Mouse (Mus musculus) midbrain, embryonic 10.5 days (tissue): ENCODE measurements around the gene Acoxl. TPM values are rescaled to one million over a fixed set of nuclear protein-coding genes. Genes with fewer than 3 reads are reported as not detected.

Source experiments
- DNase-seq: peaks from one replicate; pipeline ENCODE4 v3.0.0-alpha.2; 2017; ENCODE audit warnings: low spot score
- H3K27ac ChIP-seq: fragments of 300-500 bp; sonication (generic); replicated peaks from 2 replicates; pipeline ENCODE4 v1.5.1; 2016; ENCODE audit warnings: mild to moderate bottlenecking
- H3K27me3 ChIP-seq: fragments of 300-500 bp; sonication (generic); 2 replicates; pipeline ENCODE4 v1.6.1; 2016; ENCODE audit warnings: low read depth, mild to moderate bottlenecking; ENCODE audit not compliant: poor library complexity, severe bottlenecking
- H3K36me3 ChIP-seq: fragments of 300-500 bp; sonication (generic); 2 replicates; pipeline ENCODE4 v1.6.1; 2016; ENCODE audit warnings: mild to moderate bottlenecking, moderate library complexity
- H3K4me1 ChIP-seq: fragments of 300-500 bp; sonication (generic); 2 replicates; pipeline ENCODE4 v1.6.1; 2016
- H3K4me3 ChIP-seq: fragments of 300-500 bp; sonication (generic); 2 replicates; pipeline ENCODE4 v1.5.1; 2016; ENCODE audit warnings: mild to moderate bottlenecking, moderate library complexity
- H3K9me3 ChIP-seq: fragments of 300-500 bp; sonication (generic); replicated peaks from 2 replicates; pipeline ENCODE4 v1.6.1; 2016; ENCODE audit warnings: mild to moderate bottlenecking
- WGBS: fragments of 180-500 bp; shearing (Covaris S2); methylation state at CpG from one replicate; pipeline ENCODE4 v1.1.7; 2016; 5-methylcytosine and 5-hydroxymethylcytosine counted together
- polyA plus RNA-seq: library from polyadenylated mRNA; unstranded; fragments of >200 nt; fragmentation: Nextera tagmentation; extraction: Ambion mirVana; gene quantifications from 2 replicates; pipeline ENCODE4 v1.2.1, GENCODE M21; 2016

Acoxl gene
- polyA plus RNA-seq, 1 experiment from 2014 or later = 0.05 TPM

DNA sequence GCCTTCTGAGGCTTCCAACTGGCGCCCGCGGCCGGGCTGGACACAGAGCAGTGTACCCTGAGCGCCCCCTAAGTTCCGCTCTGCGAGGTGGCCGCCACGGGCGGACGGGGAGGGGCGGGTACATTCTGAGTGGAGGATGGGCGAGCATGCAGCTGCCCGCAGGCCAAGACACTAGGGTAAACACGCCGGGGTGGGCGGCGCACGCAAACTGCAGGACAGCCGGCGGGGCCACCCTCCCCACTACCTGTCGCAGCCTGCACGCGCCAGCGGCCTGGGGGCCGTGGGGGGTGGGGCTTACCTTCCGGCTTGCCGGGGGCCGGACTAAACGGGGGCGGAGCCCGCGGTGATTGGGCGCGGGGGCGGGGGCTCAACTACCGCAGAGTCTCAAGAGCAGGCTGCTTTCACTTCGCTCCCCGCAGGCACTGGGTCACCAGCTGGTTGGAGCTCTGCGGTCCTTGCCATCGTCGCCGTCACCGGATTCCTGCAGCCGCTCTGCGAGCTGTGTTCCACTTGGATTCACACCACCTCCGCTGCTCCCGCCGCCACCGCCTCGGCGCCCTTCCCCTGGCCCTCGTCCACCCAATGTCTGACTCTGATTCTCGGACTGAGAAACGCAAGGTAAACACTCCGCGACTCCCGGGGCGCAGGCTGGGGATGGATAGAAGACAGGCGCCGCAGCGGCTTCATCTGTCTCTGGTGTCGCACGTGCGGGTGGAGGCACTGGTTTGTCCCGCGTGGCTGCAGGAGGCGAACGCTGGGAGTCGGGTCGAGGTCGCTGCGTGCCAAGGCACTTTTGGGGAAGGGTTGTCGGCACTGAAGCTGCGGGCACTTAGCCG is 287.2 kb downstream of the Acoxl start, which contains the start of gene Bcl2l11:
Gene Bcl2l11 (plus strand): TSS at position 404 of the 836 bp plus-strand sequence.
- WGBS = under 1% methylated on average over 76 of the region's 76 CpGs
- peaks cover 75% of the 10 kb centered on the region for H3K4me1 ChIP-seq
- H3K27ac ChIP-seq = peak within 1 kb of the TSS; percentile 94
- H3K36me3 ChIP-seq = peaks cover 23% of the 10 kb centered on the region
- peak; percentile 98 for DNase-seq
- peaks cover 43% of the 10 kb centered on the region for H3K27me3 ChIP-seq
- no peaks in the 10 kb centered on the region for H3K9me3 ChIP-seq
- H3K4me3 ChIP-seq = peak within 1 kb of the TSS; percentile 67

DNA sequence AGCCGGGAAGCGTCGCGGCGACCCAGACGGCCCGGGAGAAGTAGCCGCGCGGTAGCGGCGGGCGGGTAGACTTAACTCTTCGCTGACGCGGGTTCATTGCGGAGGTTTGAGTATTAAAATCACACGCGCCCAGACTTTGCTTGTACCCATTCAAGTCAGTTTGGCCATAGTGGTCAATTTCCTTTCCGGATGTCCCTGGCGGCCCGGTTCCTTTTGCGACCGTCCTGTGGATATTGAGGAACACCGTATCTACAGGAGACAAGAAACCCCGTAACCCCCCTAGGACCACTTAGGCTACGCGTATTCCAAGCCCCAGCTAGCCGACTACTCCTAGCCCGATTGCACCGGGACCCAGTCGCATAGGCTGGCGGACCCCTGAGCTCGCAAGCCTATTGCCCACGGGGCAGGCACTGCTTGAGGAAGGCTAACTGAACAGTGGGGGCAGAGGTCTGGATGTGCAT is 287.9 kb downstream of the Acoxl start:
- WGBS = under 1% methylated on average over 35 of the region's 35 CpGs
- peak overlapping the region; percentile 67 for H3K4me3 ChIP-seq
- H3K27me3 ChIP-seq = peaks cover 36% of the 10 kb centered on the region
- peaks cover 31% of the 10 kb centered on the region for H3K36me3 ChIP-seq
- DNase-seq = no peak
- peaks cover 75% of the 10 kb centered on the region for H3K4me1 ChIP-seq
- H3K27ac ChIP-seq = peak overlapping the region; percentile 94
- no peaks in the 10 kb centered on the region for H3K9me3 ChIP-seq

DNA sequence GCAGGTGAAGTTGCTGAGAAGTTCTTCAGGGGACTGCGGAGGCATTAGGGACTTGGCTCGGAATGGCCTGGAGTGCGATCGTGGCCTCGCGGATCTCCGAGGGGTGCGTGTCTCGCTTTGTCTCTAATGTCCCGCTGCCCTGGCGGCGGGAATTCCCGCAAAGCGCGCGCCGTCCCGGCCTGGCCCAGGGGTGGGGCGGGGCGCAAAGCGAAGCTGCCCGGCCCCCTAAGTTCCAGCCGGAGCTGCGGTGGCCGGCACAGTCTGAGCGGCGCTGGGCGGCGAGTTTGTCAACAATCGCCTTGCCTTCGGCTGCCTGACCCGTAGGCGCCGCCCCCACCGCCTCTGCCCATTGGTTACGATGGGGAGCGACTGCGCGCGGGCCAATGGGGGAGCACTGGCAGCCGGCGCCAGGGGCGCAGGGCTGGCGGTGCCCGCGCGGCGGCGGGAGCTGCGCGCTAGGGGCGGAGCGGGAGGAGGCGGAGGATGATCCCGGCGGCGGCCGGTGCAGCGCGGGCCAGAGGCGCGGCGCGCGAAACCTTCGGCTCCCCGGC is 288.5 kb downstream of the Acoxl start:
- under 1% methylated on average over 67 of the region's 67 CpGs for WGBS
- Histone ChIP-seq H3K4me3 (peak overlapping the region; percentile 67), H3K36me3 (peaks cover 36% of the 10 kb centered on the region), H3K27ac (peak overlapping the region; percentile 94), H3K27me3 (peaks cover 30% of the 10 kb centered on the region), H3K9me3 (no peaks in the 10 kb centered on the region), H3K4me1 (peaks cover 74% of the 10 kb centered on the region)
- DNase-seq = peak; percentile 97

DNA sequence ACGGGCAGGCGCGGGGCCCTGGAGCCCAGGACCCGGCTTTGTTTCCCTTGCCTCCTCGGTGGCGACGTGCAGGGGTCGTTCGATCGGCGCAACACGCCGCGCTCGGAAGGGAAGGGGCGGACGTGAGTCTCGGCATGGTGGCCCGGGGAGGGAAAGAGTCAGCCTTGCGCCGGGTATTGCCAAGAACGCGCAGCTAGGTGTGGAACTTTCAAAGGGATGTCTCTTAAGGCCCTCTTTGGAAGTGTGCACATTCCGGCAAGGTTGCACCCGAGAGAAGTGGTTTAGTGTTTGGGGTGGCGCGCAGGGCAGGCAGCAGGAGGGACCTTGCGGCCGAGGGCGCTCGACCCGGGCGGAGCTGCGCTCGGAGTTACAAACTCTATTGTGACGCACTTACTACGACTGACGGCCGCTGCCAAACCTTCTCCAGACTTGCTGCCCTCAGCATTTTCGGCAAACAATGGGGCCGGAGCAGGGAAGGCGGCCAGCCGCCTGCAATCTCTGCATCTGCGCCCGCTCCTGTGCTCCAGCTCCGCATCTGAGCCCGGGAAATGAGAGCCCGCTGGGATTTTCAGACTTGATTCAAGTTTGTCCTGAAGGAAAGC is 289.1 kb downstream of the Acoxl start:
- Histone ChIP-seq H3K27me3 (peaks cover 24% of the 10 kb centered on the region), H3K36me3 (peaks cover 42% of the 10 kb centered on the region), H3K4me1 (peaks cover 70% of the 10 kb centered on the region), H3K27ac (peak overlapping the region; percentile 94), H3K4me3 (peak overlapping the region; percentile 67), H3K9me3 (no peaks in the 10 kb centered on the region)
- WGBS = under 1% methylated on average over 48 of the region's 48 CpGs
- DNase-seq = peak; percentile 88

DNA sequence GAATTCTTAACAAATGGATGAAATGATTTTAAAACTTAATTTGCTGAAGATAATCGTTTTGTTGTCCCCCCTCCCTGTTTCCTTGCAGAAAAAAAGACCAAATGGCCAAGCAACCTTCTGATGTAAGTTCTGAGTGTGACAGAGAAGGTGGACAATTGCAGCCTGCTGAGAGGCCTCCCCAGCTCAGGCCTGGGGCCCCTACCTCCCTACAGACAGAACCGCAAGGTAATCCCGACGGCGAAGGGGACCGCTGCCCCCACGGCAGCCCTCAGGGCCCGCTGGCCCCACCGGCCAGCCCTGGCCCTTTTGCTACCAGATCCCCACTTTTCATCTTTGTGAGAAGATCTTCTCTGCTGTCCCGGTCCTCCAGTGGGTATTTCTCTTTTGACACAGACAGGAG is 289.9 kb downstream of the Acoxl start:
- peaks cover 64% of the 10 kb centered on the region for H3K4me1 ChIP-seq

DNA sequence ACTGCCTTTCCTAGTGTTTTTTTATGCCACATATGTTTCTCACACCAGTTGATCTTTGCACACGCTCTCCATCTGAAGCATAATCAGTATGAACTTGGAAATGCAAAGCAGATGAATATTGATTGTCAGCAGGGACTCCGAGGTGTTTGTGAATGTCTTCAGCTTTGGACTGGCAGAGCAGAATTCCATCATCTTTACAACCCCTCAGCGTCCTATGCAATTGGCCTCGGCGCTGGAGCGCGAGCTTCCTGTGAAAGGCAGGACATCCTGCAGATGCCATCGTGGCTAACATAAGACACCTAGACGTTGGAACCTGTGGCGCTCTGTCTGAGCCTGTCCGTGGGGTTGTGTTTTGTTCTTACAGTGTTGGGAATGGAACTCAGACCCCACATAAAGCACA is 292.8 kb downstream of the Acoxl start:
- H3K9me3 ChIP-seq = no peaks in the 10 kb centered on the region
- DNase-seq = no peak
- no peaks in the 10 kb centered on the region for H3K27me3 ChIP-seq
- no peak overlapping the region for H3K27ac ChIP-seq
- no peak overlapping the region for H3K4me3 ChIP-seq
- peaks cover 52% of the 10 kb centered on the region for H3K4me1 ChIP-seq
- H3K36me3 ChIP-seq = peaks cover 79% of the 10 kb centered on the region
- 90% methylated on average over 11 of the region's 11 CpGs for WGBS

More for the DNA sequence above, 289.9 kb downstream of the Acoxl start:
- Histone ChIP-seq H3K9me3 (no peaks in the 10 kb centered on the region), H3K27me3 (peaks cover 17% of the 10 kb centered on the region), H3K27ac (peak overlapping the region; percentile 94), H3K4me3 (peak overlapping the region; percentile 67), H3K36me3 (peaks cover 49% of the 10 kb centered on the region)
- WGBS = 21% methylated on average over 10 of the region's 10 CpGs
- DNase-seq = no peak

DNA sequence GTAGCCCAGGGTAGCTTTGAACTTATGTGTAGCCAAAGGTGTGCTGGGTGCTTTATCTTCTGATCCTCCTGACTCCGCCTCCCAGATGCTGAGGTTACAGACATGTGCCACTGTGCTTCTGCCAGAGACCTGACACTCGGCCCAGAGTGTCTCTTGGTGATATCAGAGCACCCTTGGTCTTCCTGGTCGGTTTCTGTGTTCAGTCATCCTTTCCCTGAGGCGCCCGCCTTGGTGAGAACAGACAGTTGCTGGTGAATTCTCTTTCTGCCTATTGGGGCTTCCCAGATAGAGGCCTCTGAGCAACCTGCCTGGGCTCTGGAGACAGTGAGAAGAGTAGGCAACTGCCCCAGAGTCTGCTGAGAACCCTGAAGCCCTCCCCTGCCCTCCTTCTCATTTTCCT is 294.0 kb downstream of the Acoxl start:
- Histone ChIP-seq H3K9me3 (no peaks in the 10 kb centered on the region), H3K4me3 (no peak overlapping the region)
- WGBS = 91% methylated on average over 5 of the region's 5 CpGs

DNA sequence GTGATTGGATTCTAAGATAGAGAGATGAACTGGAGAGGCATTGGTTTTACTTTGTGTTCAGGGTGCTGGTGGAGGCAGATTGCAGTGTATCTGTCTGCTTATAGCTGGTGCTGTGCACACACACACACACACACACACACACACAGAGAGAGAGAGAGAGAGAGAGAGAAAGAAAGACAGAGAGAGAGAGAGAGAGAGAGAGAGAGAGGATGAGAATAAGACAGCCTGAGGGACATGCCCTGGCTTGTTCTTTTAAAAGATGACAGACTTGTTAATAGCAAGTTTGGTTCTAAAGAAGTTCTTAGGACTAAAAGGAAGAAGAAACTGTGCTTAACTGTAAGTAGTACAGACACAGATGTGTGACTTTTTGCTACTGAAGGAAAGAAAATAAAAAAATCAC is 295.2 kb downstream of the Acoxl start:
- no peaks in the 10 kb centered on the region for H3K9me3 ChIP-seq
- DNase-seq = no peak
- no peaks in the 10 kb centered on the region for H3K27me3 ChIP-seq
- H3K36me3 ChIP-seq = peaks cover 99% of the 10 kb centered on the region
- H3K27ac ChIP-seq = no peak overlapping the region
- H3K4me3 ChIP-seq = no peak overlapping the region
- H3K4me1 ChIP-seq = peaks cover 42% of the 10 kb centered on the region

More for the DNA sequence above, 294.0 kb downstream of the Acoxl start:
- H3K27ac ChIP-seq = no peak overlapping the region
- no peaks in the 10 kb centered on the region for H3K27me3 ChIP-seq
- no peak for DNase-seq
- peaks cover 50% of the 10 kb centered on the region for H3K4me1 ChIP-seq
- H3K36me3 ChIP-seq = peaks cover 90% of the 10 kb centered on the region

DNA sequence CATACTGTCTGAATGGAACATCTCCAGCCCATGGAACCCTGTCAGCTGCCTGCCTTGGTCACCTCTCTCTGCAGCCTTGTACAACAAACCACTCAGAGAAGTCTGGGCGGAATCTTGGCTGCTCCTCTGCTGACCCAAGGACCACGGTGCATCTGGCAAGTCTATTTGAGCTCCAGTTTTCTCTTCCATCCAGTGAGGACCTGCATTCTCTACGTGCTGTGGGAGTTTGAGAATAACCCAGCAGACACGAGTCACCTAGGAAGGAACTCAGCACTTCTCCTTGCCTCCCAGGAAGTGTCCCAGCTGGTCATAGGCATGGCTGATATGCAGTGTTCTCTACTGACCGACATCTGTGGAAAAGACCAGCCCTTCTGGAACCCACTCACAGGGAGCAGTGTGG is 295.8 kb downstream of the Acoxl start:
- peaks cover 99% of the 10 kb centered on the region for H3K36me3 ChIP-seq
- no peaks in the 10 kb centered on the region for H3K9me3 ChIP-seq
- H3K27ac ChIP-seq = no peak overlapping the region
- H3K4me3 ChIP-seq = no peak overlapping the region
- no peaks in the 10 kb centered on the region for H3K27me3 ChIP-seq
- DNase-seq = no peak
- peaks cover 38% of the 10 kb centered on the region for H3K4me1 ChIP-seq
- WGBS = 89% methylated on average over 5 of the region's 5 CpGs

DNA sequence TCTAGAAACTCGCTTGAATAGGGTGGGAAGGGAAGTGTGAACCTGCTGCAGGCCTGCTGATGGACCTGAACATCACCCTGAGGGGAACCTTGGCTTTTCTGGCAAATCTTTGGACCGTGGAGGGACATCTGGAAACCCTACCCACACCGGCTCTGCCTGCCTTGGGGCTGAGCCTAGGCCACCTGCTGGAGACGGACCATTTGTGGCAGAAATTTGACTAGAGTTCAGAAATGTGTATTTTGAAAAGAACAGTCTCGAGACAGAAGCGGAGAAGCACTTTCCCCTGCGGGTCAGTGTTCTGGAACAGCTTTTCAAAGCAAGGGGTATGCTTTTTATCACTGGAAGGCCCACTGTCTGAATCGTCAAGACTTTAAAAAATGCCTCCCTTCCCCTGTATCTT is 296.3 kb downstream of the Acoxl start:
- Histone ChIP-seq H3K4me1 (peaks cover 37% of the 10 kb centered on the region), H3K27ac (no peak overlapping the region), H3K36me3 (peaks cover 99% of the 10 kb centered on the region), H3K9me3 (no peaks in the 10 kb centered on the region), H3K27me3 (no peaks in the 10 kb centered on the region), H3K4me3 (no peak overlapping the region)
- DNase-seq = no peak
- 85% methylated on average over 8 of the region's 8 CpGs for WGBS

DNA sequence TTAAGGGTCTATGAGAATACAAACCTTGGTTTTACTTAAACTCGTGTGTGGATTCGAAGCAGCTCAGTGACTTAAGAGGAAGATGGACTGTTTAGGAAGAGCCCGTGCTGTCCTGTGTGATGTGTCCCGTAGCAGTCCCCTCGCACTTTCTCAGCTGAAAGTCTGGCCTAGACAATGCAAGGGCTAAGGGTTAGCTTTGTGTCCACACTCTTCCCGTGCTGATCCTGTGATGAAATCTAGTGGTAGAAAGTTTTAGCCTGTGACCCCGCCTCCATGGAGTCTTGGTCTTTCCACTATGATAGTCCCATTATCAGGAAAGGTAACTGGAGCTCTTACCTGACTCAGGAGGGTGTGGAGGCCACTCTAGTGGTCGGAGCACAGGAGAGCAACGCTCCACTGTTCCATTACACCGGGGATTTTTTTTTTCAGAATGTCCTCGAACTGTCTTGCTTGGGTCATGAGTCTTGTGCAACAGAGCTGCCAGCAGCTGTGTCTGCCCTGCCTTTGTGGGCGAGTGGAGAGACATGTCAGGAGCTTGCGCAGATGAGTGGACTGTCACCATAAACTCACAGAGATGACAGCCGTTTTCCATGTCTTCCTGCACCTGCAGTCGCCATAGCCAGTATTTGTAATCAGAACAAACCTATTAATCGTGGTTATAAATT is 298.2 kb downstream of the Acoxl start:
- no peak overlapping the region for H3K4me3 ChIP-seq
- peaks cover 97% of the 10 kb centered on the region for H3K36me3 ChIP-seq
- H3K4me1 ChIP-seq = peaks cover 29% of the 10 kb centered on the region
- 89% methylated on average over 16 of the region's 16 CpGs for WGBS
- no peaks in the 10 kb centered on the region for H3K27me3 ChIP-seq
- H3K9me3 ChIP-seq = no peaks in the 10 kb centered on the region
- H3K27ac ChIP-seq = no peak overlapping the region
- DNase-seq = no peak

DNA sequence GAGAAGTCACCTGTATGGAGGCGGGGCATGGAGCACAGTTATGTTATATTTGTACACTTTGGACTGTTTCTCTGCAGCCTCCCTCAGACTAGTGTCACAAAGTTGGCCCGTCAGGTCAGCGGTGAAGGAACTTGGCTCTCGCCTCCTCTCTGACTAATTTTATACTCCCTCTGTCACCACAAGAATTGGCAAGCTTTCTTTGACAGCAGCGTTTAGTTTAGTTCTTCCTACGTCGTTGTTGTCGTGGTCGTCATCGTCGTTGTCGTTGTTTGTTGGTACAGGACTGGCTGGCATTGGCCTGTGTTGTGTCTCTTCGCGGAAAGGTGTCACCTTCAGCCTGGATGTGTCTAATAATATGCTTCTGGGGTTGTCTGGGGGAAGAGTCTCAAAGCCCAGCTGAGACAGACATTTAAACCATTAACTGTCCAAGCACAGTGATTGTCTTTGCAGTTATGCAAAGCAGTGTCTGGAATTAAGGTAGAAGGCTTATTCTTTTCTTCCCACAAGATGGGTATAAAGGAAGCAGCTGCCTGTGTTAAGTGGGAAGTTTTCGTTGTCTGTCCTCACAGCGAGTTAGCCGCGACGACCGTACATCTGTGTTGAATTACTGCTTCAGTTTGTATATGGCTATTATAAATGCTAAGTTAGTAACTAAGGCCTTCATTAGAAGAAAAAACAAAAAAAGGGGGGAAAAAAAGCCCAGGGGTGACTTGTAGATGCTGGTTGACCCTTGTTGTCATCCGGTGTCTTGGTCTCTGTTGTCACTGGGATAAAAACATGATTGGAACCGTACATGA is 299.0 kb downstream of the Acoxl start:
- Histone ChIP-seq H3K27ac (no peak overlapping the region), H3K36me3 (peaks cover 97% of the 10 kb centered on the region), H3K27me3 (no peaks in the 10 kb centered on the region), H3K4me1 (peaks cover 28% of the 10 kb centered on the region), H3K9me3 (no peaks in the 10 kb centered on the region), H3K4me3 (no peak overlapping the region)
- 89% methylated on average over 22 of the region's 22 CpGs for WGBS
- no peak for DNase-seq
